Mouse (Mus musculus) heart, postnatal 10 days (tissue): Measurements from ENCODE around the gene Lsamp. TPM values are rescaled to one million over a fixed set of nuclear protein-coding genes. Genes with fewer than 3 reads are reported as not detected.

ENCODE experiments used
- DNase-seq, 2 experiments: peaks; one replicate each; pipeline ENCODE4 v3.0.0; 2021
- intact Hi-C: fragments of 180-260 bp; cut with DNase I; formaldehyde crosslinking; loops from one replicate; pipeline ENCODE4 v1.15.1; 2025
- total RNA-seq, 2 experiments: library from RNA; stranded (reverse); gene quantifications; 2 replicates each; pipeline ENCODE4 v1.2.3; 2021

Lsamp gene
- total RNA-seq, 2 experiments from 2014 or later: 1.3 to 1.6 TPM

DNA sequence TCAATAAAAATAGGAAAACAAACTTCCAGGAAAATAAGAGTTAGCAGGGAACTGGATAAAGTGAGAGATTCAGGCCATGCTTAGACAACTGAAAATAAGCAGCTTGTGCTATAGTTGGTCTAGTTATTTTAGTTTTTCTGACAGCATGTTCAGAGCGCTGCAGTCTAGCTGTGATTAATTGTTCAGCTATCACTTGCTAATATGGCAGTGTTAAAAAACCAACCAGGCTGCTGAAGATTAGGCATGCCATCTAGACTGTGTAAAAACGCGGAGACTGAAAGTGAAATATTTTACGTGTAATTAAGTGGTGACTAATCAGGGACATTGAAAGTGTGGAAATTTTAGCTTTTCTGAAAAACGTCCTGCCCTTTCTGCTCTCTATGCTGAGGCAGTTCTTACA is 1494.5 kb downstream of the Lsamp start:
- no peak for DNase-seq
- intact Hi-C loops: no loop called here

DNA sequence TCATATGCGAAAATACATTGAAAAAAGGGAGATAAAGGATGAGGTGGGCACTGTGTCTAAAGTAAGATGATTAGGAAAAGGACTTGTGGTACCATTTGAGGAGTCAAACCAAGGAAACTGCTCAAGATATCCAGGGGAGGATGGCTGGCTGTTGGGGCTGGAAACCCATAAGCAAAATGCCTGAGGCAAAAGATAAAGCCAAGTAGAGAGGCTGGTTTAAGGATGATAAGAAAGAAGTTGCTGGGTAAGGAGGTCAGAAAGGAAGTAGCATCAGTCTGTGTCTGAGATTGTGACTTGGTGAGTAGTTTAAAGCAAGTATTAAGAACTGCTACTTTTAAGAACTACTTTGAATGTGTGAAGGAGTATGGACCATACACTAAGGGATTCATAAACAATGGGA is 1497.7 kb downstream of the Lsamp start:
- intact Hi-C loops: no loop called here
- no peak for DNase-seq

GRCm38 (mm10) chr16:41510915-41511552 is 1526.9 kb downstream of the Lsamp start:
- DNase-seq: no peak
- intact Hi-C loops: no loop called here

DNA sequence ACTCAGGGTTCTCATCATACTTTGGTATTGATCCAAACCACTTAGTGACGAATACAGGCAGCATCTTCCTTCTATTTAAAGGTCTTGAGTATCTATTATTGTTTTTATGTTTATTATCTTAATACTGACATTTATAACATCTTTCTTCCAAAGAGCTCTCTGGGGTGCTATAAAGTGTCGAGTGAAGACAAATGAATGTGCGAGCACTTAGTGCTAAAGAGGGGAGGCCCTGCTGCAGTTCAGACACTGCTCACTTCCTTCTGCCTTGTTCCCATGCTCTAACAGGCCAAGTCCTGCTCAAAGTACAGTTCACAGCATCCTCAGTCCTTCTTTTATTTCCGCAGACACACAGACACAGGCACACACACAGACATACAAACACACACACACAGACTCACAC is 1537.4 kb downstream of the Lsamp start:
- no peak for DNase-seq
- intact Hi-C loops: no loop called here

GRCm38 (mm10) chr16:41524266-41524665 is 1540.1 kb downstream of the Lsamp start:
- DNase-seq: peak in 1 of 2 experiments; percentile 6

DNA sequence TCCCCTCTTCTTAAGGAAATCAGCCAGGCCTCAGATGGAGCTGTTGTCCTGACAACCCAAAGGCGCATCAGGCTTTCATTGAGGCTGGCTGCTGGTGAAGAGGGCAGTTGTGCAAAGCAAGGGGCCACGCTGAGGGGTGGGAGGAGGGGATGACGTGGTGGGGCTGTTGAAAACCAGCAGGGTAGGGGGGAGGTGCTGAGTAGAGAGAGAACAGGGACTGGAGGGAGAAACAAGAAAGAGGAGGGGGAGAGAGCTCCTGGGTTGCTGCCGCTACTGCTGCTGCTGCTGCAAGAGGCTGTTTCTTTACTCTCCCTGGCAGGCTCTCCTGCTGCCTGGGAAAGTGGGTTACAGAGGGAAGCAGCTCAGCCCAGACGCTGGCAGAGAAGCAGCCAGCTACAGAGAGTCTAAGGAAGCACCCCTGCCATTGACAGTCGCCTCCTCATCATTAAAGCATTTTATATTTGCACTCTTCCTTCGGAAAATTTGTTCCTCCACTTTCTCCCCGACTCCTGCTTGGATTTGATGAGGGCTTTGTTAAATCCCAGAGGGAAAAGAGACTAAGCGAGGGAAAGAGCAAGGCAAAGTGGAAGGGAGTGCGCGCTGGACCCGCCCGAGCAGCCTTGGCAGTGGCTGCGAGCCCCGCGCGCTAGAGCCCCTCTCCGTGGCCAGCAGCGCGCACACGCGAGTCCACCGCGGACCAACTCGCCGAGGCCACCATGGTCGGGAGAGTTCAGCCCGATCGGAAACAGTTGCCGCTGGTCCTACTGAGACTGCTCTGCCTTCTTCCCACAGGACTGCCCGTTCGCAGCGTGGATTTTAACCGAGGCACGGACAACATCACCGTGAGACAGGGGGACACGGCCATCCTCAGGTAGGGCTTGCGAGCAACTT is 1548.7 kb downstream of the Lsamp start:
- intact Hi-C loops: no loop called here

More at GRCm38 (mm10) chr16:41524266-41524665, 1540.1 kb downstream of the Lsamp start:
- intact Hi-C loops: loop anchor here (2.0 kb wide), 1 partner anchor 313 kb away; no protein-coding TSS in a partner anchor

DNA sequence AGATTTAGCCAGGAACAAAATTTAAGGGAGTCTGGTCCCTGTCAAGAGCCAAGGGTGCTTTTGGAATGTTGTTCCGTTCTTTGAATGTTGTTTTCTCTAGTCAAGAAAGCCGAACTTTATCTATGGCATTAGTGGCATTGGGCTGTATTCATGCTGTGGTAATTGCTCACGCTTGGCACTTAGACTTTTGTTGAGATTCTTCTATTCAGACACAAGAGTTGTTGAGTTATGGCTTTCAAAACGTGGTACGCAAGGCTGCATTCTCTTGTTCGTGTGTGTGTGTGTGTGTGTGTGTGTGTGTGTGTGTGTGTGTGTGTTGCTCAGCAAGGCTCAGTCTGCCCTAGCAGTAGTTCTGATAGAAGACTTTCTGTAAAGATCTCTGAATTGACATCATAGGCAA is 1549.5 kb downstream of the Lsamp start:
- DNase-seq: no peak
- intact Hi-C loops: no loop called here

More for the DNA sequence above, 1548.7 kb downstream of the Lsamp start:
- peak; percentile 10 to 19 for DNase-seq

DNA sequence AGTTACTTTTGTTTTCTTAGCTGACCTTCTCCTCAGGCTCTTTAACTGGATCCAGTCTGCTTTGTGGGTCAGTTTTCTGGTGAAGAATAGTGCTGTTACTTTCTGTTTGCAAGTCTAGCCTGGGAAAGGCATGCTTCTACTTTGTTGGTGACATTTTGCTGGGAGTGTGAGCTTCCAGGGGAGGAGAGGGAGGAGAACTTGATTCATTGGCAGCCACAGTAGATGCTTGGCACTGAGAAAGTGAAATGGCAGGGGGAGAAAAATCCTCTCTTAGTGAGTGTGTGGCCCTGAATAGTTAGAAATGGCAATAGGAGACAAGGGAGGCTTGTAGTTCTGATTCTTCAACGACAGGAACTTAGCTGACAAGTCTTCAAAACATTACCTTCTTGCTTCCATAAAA is 1551.6 kb downstream of the Lsamp start:
- intact Hi-C loops: no loop called here
- DNase-seq: no peak

DNA sequence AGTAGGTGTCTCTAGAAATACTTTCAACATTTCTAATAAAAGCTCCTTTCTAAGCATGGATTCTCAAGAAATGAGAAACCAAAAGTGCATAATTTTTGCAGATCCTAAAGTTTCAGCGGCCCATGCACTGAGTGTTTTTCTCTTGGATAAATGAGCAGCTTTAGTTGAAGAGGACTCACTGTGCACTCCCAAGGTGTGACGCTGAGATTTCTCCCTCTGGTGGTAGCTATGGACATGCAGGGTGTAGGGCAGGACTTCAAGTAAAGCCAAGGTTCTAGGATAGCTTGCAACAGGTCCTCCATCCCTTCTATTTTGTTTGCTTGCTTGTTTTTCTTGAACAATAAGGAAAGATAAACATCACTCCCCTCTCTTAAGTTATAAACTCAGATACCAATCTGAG is 1558.5 kb downstream of the Lsamp start:
- intact Hi-C loops: no loop called here
- no peak for DNase-seq

DNA sequence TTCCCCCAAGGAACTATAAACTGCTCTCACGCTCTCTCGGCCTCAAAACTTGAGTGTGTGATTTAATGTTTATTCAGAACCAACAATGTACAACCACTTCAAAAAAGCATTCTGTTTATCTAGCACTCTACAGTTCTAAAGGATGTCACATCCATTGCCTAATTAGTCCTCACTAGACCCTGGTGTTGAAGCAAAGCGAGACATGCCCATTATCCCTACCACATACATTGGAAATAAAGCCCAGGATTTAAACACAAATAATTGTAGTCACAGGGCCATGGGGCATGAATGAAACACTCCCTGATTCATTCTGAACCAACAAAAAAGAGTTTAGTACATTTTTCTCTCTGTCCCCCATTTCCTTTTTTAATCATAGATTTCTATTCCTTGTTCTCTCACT is 1567.0 kb downstream of the Lsamp start:
- intact Hi-C loops: no loop called here
- no peak for DNase-seq

- intact Hi-C loops: no loop called here
- no peak for DNase-seq
Measured at GRCm38 (mm10) chr16:41551851-41552262, 1567.7 kb downstream of the Lsamp start.

GRCm38 (mm10) chr16:41557104-41557503 is 1572.9 kb downstream of the Lsamp start:
- intact Hi-C loops: no loop called here
- DNase-seq: peak; percentile 13 to 20

GRCm38 (mm10) chr16:41565233-41565632 is 1581.1 kb downstream of the Lsamp start:
- intact Hi-C loops: no loop called here
- no peak for DNase-seq

DNA sequence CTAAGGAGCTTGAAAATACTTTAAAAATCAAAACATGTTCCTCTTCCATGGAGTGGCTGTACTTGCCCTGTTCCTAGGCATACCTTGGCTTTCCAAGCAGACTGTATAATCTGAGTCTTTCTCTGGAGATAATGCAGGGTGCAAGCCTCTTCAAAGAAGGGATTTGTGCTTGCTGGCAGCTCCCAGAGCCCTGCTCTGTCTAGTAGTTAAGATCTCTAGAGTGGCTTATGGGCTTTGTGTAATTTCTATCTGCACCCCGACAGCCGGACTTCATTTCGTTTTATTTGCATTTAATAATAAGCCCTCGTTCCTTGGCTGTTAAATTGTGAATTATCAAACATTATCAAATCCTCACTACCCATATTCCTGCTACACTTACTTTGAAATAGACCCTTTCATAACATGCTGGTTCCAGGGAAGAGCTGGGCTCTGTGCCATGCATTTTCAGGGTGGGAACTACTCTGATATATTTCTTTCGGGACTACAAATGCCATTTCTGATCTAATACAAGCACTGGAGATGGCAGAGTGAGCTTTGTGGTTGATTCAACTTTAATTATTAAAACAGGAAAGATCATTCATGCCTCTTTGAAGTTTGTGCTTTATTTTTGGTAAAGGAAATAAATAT is 1604.6 kb downstream of the Lsamp start:
- intact Hi-C loops: no loop called here

GRCm38 (mm10) chr16:41612229-41612628 is 1628.1 kb downstream of the Lsamp start:
- intact Hi-C loops: no loop called here
- no peak for DNase-seq

More for the DNA sequence above, 1604.6 kb downstream of the Lsamp start:
- no peak for DNase-seq

DNA sequence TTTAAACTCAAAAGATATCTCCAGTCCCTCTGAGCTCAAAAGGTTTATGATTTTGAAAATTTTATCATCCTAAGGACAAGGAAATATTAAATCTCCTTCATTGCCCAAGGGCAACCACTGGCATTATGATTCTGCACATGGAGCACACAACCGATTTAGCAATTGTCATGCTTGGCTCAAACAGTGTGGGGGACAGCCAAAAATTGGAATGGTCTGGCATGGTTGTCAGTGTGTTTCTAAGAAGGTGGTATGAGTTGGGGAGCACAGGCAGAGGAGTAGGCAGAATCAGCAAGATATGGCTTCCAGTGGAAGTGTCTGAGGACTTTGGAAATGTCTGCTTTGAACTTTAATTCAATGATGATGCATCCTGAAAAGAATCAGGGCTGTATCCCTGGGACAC is 1639.7 kb downstream of the Lsamp start:
- no peak for DNase-seq
- intact Hi-C loops: no loop called here

DNA sequence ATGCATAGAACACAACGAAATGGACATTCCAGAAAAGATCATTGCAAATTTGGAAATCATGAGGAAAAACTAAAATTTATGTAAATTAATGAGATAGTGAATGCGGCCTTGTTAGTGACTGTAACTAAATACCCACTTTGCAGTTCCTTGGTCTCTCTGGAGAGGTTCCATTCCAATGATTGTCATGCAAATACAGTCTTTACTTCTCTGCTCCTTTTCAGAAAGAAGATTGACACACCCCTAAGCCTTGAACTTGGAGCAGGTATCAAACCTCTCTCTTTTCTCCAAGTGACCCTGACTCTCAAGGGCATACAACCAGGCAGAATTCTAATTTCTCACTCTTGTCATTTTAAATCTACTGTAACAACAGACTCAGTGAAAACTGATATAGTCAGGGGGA is 1649.7 kb downstream of the Lsamp start:
- no peak for DNase-seq
- intact Hi-C loops: no loop called here

GRCm38 (mm10) chr16:41640876-41641275 is 1656.7 kb downstream of the Lsamp start:
- DNase-seq: no peak
- intact Hi-C loops: no loop called here

DNA sequence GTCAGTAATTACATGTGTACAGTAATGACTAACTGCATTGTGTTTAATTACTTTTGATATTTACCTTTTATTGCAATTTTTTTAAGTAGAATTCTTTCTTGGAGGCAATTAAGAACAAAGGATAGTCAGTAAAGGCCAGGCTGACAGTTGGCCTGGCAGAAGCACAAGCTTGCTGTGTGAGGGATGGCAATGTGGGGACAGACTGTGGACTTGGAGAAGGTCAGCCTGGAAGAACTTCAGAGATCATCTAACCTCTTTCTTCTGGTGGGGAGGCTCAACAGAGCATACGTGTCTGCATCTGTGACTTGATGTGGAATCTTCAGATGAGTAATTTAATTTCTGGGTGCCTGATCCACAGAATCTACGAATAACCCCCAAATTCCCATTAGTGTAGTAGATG is 1669.1 kb downstream of the Lsamp start:
- intact Hi-C loops: no loop called here

GRCm38 (mm10) chr16:41674316-41675038 is 1690.3 kb downstream of the Lsamp start:
- no peak for DNase-seq
- intact Hi-C loops: no loop called here

More for the DNA sequence above, 1669.1 kb downstream of the Lsamp start:
- no peak for DNase-seq

- DNase-seq: peak in 1 of 2 experiments; percentile 6
- intact Hi-C loops: no loop called here
Measured at GRCm38 (mm10) chr16:41675774-41676173, 1691.6 kb downstream of the Lsamp start.
